Mouse (Mus musculus): ENCODE results near the gene Mageb3. TPM values are rescaled to one million over a fixed set of nuclear protein-coding genes. Genes with fewer than 3 reads are reported as not detected.
"Not testable (repeated sequence)": the region's sequence is repeated elsewhere in the genome, so short reads cannot be mapped to it uniquely, and the experiment has no call there.

The Mageb3 gene
- polyA plus RNA-seq (2015; fragmentation: Nextera tagmentation; extraction: Ambion mirVana), result 0.49 and 0.60 TPM in 2 replicates

- Histone ChIP-seq H3K4me1 (peaks cover 21% of the 10 kb centered on the region), H3K36me3 (peaks cover 3% of the 10 kb centered on the region; the same call in 1 of the 2 replicates), H3K27me3 (replicated peaks) (no peaks in the 10 kb centered on the region), H3K9ac (replicated peaks) (peak within 1 kb of the TSS; percentile 93), H3K9me3 (replicated peaks) (no peaks in the 10 kb centered on the region), H3K4me3 (replicated peaks) (peak within 1 kb of the TSS; percentile 97), H3K4me2 (peak within 1 kb of the TSS; percentile 76), H3K27ac (replicated peaks) (peak within 1 kb of the TSS; percentile 91)
- peak; percentile 96 for ATAC-seq (ENCODE audit: low FRiP score)
- WGBS, result under 1% methylated on average over 45 of the region's 48 CpGs
Observed at GRCm38 (mm10) chr2:121955765-121956223, at the start of gene Mageb3, which contains the start of gene Ctdspl2. Gene Mageb3, minus strand, starts transcription at chr2:121956092. Gene Ctdspl2, plus strand, starts transcription at chr2:121956001.

GRCm38 (mm10) chr2:121995738-121996137 lies 39.8 kb upstream of the Mageb3 start:
- H3K4me2 ChIP-seq, result no peak overlapping the region
- H3K27me3 ChIP-seq (replicated peaks), result no peaks in the 10 kb centered on the region
- no peak for ATAC-seq (ENCODE audit: low FRiP score)
- H3K4me1 ChIP-seq, result no peaks in the 10 kb centered on the region
- H3K36me3 ChIP-seq, result peaks cover 22% of the 10 kb centered on the region
- WGBS, result 88% methylated on average over 1 of the region's 1 CpGs
- no peaks in the 10 kb centered on the region for H3K9me3 ChIP-seq (replicated peaks)
- H3K9ac ChIP-seq (replicated peaks), result no peak overlapping the region
- H3K4me3 ChIP-seq (replicated peaks), result no peak overlapping the region
- H3K27ac ChIP-seq (replicated peaks), result no peak overlapping the region

DNA sequence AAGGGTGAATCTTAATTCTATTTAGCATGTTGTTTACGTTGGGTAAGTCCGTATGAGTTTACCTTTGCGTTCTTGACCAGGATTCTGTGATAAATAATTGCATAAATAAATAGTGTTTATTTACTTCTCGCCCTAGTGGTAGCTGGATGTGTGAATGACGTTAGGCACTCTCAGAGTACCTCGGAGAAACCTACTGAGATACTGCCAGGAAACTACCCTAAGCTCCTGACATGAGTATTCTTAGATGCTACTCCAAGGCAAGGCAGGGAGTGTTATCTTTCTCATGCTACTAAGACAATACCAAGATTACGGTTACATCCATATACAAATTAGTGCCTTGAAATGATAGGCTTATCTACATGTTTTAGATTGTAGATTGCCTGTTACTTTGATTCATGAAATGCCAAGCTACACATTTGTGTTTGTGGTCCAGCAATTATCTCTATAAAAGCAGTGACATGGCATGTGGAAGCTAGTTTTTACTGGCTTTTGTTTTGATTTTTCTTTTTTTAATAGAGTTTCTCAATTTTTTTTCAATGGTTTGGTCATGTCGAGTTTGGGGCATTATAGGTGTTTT lies 1.4 kb upstream of the Mageb3 start:
- Histone ChIP-seq H3K4me3 (replicated peaks) (peak overlapping the region; percentile 97), H3K4me2 (peak overlapping the region; percentile 76), H3K4me1 (peaks cover 21% of the 10 kb centered on the region), H3K27ac (replicated peaks) (peak overlapping the region; percentile 91), H3K9ac (replicated peaks) (peak overlapping the region; percentile 93), H3K9me3 (replicated peaks) (no peaks in the 10 kb centered on the region), H3K27me3 (replicated peaks) (no peaks in the 10 kb centered on the region), H3K36me3 (peaks cover 5% of the 10 kb centered on the region; the same call in 1 of the 2 replicates)
- no peak for ATAC-seq (ENCODE audit: low FRiP score)
- WGBS, result 15% methylated on average over 8 of the region's 8 CpGs

GRCm38 (mm10) chr2:121956224-121957018 lies 529 bp upstream of the Mageb3 start:
- peaks cover 21% of the 10 kb centered on the region for H3K4me1 ChIP-seq
- H3K4me3 ChIP-seq (replicated peaks), result peak overlapping the region; percentile 97
- under 1% methylated on average over 47 of the region's 47 CpGs for WGBS
- H3K27me3 ChIP-seq (replicated peaks), result no peaks in the 10 kb centered on the region
- H3K36me3 ChIP-seq, result peaks cover 5% of the 10 kb centered on the region; the same call in 1 of the 2 replicates
- peak; percentile 95 for ATAC-seq (ENCODE audit: low FRiP score)
- H3K27ac ChIP-seq (replicated peaks), result peak overlapping the region; percentile 91
- peak overlapping the region; percentile 93 for H3K9ac ChIP-seq (replicated peaks)
- H3K4me2 ChIP-seq, result peak overlapping the region; percentile 76
- H3K9me3 ChIP-seq (replicated peaks), result no peaks in the 10 kb centered on the region

DNA sequence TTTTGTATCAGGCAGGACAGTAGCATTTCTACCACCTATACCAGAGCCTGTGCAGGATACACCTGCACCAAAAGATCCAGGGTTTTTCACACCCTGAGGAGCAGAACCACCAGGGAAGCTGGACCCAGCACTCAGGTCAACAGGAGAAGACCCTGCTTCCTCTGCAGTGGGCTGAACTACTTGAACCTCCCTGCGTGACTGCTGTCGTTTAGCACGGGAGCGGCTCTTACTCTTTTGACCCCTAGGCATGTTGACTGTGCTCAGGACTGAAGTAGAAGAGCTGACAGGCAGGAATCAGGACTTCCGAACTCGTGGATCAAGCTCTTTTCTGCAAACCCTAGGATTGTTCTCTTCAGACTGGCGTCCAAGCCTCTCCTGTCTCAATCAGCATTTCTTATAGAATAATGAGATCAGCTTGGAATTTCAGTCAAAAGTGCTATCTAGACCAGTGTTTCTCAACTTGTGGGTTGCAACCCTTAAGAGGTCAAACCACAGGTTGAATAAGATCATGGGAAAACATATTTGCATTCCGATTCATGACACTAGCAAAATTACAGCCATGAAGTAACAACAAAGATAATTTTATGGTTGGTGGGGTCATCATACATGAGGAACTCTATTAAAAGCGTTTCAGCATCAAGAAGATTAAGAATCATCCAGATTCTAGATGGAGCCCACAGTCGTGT lies 778 bp downstream of the Mageb3 start:
- peak overlapping the region; percentile 97 for H3K4me3 ChIP-seq (replicated peaks)
- H3K4me2 ChIP-seq, result peak overlapping the region; percentile 76
- WGBS, result 19% methylated on average over 10 of the region's 10 CpGs
- ATAC-seq (ENCODE audit: low FRiP score), result no peak
- no peaks in the 10 kb centered on the region for H3K36me3 ChIP-seq
- H3K27ac ChIP-seq (replicated peaks), result peak overlapping the region; percentile 91
- no peaks in the 10 kb centered on the region for H3K27me3 ChIP-seq (replicated peaks)
- peak overlapping the region; percentile 93 for H3K9ac ChIP-seq (replicated peaks)
- peaks cover 21% of the 10 kb centered on the region for H3K4me1 ChIP-seq
- no peaks in the 10 kb centered on the region for H3K9me3 ChIP-seq (replicated peaks)

- H3K27me3 ChIP-seq (replicated peaks), result no peaks in the 10 kb centered on the region
- 83% methylated on average over 3 of the region's 3 CpGs for WGBS
- H3K4me3 ChIP-seq (replicated peaks), result no peak overlapping the region
- no peak overlapping the region for H3K9ac ChIP-seq (replicated peaks)
- H3K4me2 ChIP-seq, result no peak overlapping the region
- no peak for ATAC-seq (ENCODE audit: low FRiP score)
- H3K36me3 ChIP-seq, result no peaks in the 10 kb centered on the region
- no peak overlapping the region for H3K27ac ChIP-seq (replicated peaks)
- no peaks in the 10 kb centered on the region for H3K4me1 ChIP-seq
- H3K9me3 ChIP-seq (replicated peaks), result no peaks in the 10 kb centered on the region
Observed at GRCm38 (mm10) chr2:121943364-121943763, 12.5 kb downstream of the Mageb3 start.

DNA sequence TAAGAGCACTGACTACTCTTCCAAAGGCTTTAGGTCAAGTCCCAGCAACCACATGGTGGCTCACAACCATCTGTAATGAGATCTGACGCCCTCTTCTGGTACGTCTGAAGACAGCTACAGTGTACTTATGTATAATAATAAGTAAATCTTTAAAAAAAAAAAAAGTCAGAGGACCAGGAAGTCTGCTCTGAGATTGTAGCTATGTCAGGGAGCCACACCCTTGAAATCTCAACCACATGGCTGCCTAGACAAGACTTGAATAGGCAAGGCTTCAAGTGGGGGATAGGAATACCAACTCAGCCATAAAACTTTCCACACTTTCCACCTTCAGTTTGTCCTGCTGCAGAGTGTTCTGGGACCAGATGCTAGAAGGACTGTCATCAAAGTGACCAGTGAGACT lies 18.3 kb downstream of the Mageb3 start:
- not testable (repeated sequence) for H3K27me3 ChIP-seq (replicated peaks); H3K4me2 ChIP-seq; ATAC-seq (ENCODE audit: low FRiP score); H3K27ac ChIP-seq (replicated peaks); H3K4me3 ChIP-seq (replicated peaks); H3K9ac ChIP-seq (replicated peaks); H3K9me3 ChIP-seq (replicated peaks); H3K4me1 ChIP-seq
- WGBS, result 84% methylated on average over 2 of the region's 2 CpGs
- peaks cover 13% of the 10 kb centered on the region for H3K36me3 ChIP-seq

DNA sequence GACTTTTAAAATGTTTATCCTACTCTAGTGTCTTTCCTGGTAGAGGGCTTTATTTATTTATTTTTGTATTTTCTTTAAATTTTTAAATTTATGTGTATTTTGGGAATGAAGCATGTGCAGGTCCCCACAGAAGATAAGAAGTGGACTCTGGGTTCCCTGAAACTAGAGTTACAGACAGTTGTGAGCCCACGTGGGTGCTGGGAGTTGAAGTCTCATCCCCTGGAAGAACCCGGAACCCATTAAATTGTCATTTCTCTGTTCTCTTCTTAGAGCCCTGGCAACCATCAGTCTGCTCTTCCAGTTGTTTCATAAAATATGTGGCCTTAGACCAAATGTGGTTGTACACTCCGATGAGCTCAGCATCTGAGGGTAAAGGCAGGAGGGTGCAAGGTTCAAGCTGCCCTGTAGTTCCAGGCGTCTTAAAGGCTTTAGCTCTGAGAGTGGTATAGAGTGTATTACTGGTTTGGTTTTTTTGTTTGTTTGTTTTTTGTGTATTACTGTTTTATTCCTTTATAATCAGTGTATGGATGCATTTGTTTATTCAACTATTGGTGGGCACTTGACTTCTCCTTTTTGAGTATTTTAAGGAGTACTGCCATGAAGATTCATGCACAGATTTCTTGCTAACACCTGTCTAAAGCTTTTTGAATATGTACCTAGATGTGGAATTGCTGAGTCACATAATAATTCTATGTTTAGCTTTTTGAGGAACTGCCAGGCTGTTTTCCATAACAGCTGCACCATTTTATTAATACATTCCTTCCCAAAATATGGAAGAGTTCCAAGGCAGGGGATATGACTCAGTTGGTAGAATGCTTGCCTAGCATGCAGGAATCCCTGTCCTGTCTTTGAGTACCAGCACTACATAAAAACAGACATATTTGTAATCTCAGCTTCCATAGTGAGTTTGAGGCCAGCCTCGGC lies 39.6 kb downstream of the Mageb3 start:
- Histone ChIP-seq H3K9ac (replicated peaks) (no peak overlapping the region), H3K27ac (replicated peaks) (no peak overlapping the region), H3K4me1 (no peaks in the 10 kb centered on the region), H3K4me2 (no peak overlapping the region), H3K36me3 (peaks cover 21% of the 10 kb centered on the region), H3K9me3 (replicated peaks) (no peaks in the 10 kb centered on the region), H3K4me3 (replicated peaks) (no peak overlapping the region), H3K27me3 (replicated peaks) (no peaks in the 10 kb centered on the region)
- WGBS, result 87% methylated on average over 5 of the region's 5 CpGs
- ATAC-seq (ENCODE audit: low FRiP score), result no peak

GRCm38 (mm10) chr2:121909975-121910374 lies 45.9 kb downstream of the Mageb3 start:
- 77% methylated on average over 3 of the region's 3 CpGs for WGBS
- peaks cover 41% of the 10 kb centered on the region for H3K36me3 ChIP-seq
- ATAC-seq (ENCODE audit: low FRiP score), result no peak

More at GRCm38 (mm10) chr2:121909975-121910374, 45.9 kb downstream of the Mageb3 start:
- Histone ChIP-seq H3K4me3 (replicated peaks) (no peak overlapping the region), H3K27ac (replicated peaks) (no peak overlapping the region), H3K4me1 (no peaks in the 10 kb centered on the region), H3K4me2 (no peak overlapping the region), H3K9me3 (replicated peaks) (no peaks in the 10 kb centered on the region), H3K9ac (replicated peaks) (no peak overlapping the region), H3K27me3 (replicated peaks) (no peaks in the 10 kb centered on the region)
